Mouse (Mus musculus): ENCODE results near the gene Pip5k1c.
A peak's percentile ranks its signal among the peaks of the same experiment; 100 is the strongest.

The Pip5k1c gene

DNA sequence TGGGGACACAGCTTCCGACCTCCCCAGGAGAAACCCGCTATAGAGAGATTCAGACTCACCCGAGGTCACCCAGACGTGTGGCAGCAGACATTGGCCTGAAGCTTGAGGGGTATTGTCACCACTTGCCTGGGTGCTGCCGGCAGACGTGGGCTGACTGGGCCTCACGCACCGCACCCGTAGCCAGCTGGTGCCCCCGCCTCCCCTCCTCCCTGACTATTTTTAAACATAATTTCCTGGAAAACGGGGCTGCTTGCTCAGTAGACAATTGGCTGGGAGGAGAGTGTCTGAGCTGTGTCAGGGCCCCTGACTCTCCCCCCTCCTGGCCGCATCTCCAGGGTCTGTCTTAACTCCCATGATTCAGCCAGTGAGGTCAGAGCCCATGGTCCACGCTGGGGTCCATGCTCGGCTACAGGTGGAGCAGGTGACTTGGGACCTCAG, 10.0 kb downstream of the Pip5k1c start:
- DNase-seq (ENCODE audit: low read depth, low spot score): no peak

DNA sequence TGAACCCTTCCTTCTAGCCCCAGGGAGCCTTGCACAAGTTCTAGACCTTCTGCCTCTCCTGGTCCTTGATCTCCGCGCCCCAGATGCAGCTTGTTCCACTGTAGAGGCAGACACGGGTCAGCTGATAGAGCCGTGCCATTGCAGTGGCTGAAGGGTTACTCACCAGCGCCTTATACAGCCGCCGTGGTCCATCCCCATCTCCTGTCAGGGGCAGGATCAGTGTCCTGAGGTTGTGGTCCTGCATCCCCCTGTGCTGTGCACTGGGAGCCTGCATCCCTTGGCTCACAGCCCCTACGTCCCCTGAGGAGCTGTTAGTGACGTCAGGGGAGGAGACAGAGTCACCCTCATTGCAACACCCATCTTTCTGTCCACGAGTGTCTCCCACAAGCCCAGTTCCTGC, 10.5 kb downstream of the Pip5k1c start:
- DNase-seq (ENCODE audit: low read depth, low spot score): no peak

DNA sequence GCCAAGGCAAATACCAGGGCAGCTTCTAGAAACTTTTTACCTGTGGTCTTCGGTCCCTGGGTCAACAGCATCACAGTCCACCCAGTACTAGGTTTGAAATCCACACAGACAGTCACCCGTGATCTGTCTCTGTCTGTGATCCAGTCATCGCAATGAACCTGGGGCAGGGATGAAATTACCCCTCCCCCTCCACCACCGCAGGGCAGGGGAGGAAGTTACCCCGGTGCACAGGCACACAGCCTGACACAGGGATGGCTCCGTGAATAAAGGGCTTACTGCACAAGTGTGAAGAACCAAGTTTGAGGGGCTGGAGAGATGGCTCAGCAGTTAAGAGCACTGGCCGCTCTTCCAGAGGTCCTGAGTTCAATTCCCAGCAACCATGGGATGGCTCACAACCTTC, 11.0 kb downstream of the Pip5k1c start:
- DNase-seq (ENCODE audit: low read depth, low spot score): no peak

DNA sequence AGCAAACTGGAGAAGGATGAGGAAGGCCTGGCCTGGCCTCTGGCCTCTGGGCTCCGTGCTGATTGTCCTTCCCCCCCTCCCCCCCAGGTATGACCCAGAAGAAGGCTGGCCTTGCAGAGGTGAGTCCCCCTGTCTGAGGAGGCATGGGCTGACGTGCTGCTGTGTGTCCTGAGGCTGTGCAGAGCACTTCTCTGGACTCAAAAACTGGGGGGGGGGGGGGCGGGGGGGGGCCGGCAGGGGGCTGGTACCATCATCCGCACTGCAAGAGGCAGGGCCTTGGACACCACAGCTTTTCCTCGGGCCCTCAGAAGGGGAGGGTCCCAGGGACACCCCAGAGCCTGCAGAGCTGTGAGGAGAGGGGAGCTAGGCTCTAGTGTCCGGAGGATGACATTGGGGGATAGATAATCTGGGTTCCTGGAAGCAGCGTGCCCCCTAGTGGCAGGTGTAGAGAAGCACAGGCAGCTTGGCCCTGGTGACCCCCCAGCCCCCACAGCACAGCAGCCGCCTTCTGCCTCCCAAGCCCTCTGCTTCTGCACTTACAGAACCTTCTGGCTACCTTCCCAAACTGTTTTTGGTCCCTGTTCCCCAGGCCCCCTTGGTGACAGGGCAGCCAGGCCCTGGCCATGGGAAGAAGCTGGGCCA, 12.0 kb downstream of the Pip5k1c start:
- DNase-seq (ENCODE audit: low read depth, low spot score): peak; percentile 69

DNA sequence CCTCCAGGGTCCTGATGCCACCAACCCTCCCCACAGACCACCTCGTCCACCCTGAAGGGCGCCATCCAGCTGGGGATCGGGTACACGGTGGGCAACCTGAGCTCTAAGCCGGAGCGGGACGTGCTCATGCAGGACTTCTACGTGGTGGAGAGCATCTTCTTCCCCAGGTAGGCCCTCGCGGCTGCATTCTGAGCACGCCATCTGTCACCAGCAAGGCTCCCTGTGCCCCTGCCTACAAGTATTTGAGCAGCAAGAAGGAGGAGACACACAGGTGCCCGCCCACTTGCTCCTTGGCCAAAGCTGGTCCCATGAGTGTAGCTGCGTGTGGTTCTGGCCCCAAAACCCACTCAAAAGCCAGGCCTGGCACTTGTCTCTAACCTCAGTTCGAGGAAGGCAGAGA, 12.9 kb downstream of the Pip5k1c start:
- DNase-seq (ENCODE audit: low read depth, low spot score): no peak

DNA sequence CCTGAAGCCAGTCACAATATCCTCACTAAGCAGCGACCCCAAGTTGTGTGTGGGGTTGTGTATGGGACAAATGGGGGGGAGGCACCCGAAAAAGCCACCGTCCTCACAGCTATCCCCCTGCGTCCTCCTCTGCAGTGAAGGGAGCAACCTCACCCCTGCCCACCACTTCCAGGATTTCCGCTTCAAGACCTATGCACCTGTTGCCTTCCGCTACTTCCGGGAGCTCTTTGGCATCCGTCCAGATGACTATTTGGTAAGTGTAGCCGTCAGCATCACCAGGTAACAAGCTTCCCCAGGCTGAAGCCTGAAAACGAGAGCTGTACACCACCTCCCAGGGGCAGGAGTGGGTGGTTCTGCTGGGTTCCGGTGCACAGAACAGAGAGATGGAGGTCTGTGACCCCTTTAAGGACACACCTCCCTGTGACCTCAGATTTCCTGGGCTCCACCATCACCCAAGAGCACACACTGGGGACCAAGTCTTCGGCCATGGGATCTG, 13.5 kb downstream of the Pip5k1c start:
- DNase-seq (ENCODE audit: low read depth, low spot score): no peak

DNA sequence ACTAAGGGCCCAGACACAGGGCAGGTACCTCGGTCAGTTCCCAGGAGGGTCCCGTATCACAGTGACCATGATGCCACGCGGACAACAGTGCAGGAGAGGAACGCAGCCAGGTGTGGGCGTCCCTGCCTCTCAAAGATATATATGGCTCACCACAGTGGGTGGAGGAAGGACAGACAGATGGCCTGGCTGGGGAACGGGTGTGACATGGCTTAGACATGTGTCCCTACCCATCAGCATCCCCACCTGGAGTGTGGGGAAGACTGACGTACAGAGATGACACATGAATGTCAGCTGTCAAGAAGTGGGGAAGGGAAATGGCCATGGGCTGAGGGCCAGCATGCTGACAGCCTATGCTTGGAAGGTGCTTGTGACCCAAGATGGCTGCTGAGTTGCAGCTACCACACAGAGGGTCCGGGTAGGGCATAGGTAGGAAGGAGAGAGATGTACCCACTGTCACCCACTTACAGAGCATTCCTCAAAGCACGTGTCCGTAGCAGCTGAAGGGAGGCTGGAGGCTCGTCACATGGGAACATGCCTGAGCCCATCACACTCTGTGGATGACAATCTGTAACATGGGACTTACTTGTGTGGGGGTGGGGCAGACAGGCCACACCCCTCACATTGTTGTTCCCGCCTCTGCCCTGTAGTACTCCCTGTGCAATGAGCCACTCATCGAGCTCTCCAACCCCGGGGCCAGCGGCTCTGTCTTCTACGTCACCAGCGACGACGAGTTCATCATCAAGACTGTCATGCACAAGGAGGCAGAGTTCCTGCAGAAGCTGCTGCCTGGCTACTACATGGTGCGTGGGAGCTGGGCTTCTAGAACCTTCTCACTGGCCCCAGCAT, 14.3 kb downstream of the Pip5k1c start:
- no peak for DNase-seq (ENCODE audit: low read depth, low spot score)

DNA sequence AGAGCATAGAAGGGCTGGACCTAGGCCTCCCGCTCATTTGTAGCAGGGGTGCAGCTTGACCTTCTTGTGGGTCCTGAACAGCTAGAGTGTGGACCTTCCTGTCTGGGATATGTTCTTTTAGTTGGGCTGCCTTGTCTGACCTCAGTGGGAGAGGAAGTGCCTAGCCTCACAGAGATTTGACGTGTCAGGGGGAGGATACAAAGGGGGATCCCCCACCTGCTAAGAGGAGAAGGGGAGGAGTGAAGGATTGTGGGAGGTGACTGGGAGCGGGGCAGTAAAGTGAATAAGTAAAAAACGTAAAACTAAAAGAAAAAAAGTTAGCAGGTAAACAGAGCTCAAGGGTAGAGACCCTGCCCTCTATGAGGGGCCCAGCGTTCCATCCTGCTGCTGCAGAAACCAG, 16.8 kb downstream of the Pip5k1c start:
- no peak for DNase-seq (ENCODE audit: low read depth, low spot score)

DNA sequence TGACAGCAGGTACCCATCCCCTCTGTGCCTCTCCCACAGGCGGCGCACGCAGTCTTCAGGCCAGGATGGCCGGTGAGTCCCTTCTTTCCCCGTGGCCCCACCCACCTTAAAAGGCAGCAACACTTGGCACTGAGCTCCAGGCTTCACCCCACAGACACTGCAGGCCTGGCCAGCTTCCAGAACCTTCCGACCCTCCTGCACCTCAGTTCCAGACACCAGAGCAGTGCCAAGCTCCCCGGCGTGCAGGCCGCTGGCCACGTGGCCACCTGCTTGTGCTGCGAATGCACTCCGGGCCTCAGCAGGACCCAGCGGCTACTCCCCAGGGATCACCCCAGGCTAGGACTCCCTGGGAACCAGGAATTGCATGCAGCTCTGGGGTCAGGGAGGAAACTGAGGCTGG, 20.8 kb downstream of the Pip5k1c start:
- DNase-seq (ENCODE audit: low read depth, low spot score): no peak

DNA sequence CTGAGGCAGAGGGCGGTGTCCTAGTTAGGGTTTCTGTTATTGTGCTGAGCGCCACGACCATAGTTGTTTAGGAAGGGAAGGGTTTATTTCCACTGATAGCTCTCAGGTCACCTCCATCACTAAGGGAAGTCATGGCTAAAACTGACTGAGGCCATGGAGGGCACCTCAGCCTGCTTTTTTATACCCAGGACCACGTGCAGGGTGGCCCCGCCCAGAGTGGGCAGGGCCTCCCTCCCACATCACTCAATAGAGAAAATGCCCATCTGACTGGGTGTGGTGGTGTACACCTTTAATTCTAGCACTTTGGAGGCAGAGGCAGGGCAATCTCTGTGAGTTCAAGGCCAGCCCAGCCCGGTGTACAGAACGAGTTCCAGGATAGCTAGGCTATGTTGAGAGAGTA, 21.4 kb downstream of the Pip5k1c start:
- no peak for DNase-seq (ENCODE audit: low read depth, low spot score)

DNA sequence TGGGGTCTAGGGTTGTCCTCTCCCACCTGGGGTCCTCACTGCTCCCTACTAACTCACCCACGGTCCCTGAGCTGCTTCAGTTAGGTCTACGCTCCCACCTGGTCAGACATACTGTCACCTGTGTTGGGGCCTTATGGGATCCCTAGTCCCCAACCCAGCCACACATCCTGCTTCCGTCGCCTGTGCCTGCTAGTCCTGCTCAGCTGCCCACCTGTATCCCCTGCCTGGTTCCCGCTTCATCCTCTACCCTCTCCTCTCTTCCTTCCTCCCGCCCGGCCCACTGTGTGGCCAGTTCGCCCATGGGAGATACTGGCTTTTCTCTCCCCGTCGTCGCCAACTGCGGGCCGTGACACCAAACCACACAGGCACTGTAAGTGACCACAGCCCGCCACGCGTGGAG, 22.8 kb downstream of the Pip5k1c start:
- DNase-seq (ENCODE audit: low read depth, low spot score): no peak

DNA sequence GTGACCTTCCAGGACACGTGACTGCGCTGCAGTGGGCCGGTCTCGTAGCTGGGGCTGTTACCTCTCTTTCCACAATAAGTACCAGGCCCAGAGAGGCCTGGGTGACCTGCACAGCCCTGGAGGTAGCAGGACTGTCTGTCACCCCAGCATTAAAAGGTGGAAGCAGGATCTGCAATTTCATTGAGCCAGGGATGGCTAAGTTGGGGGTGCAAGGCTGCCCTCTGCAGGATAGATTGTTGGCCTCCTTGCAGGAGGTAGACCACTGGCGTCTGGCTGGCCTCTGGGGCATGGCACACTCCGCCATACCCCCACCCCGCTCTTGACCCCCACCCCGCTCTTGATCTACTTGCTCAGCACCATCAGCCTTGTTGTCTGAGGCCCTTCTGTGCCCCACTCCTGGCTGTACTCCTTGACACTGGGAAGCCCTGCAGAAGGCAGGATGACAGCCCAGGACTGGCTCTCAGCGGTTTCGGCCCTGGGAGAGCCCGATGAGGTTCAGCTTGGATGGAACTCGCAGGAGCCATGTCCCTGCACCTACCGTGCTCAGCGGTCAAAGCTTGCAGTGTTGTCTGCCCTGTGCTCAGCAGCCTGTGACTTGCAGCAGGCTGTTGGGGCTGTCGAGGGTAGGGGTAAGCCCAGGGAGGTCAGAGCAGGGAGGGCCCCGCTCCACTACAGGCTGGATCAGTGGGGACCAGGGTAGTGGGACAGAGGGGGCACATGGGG, 23.7 kb downstream of the Pip5k1c start:
- no peak for DNase-seq (ENCODE audit: low read depth, low spot score)

DNA sequence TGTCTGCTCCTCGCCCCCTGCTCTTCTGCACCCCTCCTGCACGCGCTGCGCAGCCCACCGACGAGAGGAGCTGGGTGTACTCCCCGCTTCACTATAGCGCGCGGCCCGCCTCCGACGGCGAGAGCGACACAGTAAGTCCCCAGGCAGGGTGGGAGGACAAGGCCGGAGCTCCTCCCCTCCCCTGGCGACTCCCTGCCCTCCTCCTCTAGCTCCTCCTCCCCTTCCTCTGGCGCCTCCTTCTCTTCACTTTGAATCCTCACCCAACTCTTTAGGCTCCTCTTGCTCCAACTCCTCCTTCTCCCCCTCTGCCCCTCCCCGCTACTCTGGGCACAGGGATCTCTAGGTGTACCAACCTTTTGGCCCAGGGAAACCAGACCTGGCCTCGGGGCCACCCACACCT, 24.5 kb downstream of the Pip5k1c start:
- peak; percentile 83 for DNase-seq (ENCODE audit: low read depth, low spot score)

DNA sequence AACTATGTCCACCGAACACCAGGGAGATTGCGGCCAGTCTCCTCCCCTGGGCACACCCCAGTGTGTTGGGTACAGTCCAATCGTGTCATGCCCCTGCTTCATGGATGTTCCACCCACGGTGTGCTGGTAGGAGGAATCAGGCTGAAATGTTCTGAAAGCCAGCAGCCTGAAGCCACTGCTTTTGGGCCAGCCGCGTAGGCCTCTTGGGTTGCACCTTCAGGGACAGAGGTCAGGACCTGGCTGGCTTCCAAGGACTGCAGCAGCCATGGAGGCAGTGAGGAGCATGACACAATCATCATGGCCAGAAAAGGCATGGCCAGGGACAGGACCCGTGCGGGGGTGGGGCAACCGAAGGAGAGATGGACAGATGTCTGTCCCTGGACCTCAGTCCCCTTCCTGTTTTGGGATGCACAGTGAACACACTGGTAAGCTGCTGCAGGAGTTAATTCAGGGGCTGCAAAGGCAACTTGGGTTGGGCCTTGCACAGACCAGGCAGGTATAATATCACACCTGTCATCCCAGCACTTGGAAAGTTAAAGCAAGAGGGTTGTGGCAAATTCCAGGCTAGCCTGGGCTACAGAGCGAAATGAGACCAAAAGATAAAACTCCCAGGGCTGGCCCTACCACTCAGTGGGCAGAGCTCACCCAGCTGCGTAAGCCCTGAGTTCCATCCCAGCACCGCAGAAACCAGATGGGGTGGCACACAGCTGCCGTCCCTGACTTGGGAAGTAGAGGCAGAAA, 26.0 kb downstream of the Pip5k1c start:
- DNase-seq (ENCODE audit: low read depth, low spot score): no peak

DNA sequence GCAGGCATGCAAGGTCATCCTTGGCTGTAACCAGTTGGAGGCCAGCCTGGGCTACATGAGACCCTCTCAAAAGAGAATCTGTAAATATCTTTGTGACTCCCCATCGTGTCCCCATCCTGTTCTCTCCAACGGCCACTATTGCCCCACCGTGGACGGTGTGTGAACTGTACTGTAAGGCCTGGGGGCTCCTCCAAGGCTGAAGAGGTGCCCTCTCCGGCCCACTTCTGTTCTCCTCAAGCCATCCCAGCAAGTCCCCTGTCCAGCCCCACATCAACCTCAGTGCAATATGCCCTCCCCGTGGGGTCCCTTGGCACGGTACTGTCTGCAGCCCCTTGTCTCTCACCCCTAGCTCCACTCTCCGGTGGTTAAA, 26.6 kb downstream of the Pip5k1c start:
- no peak for DNase-seq (ENCODE audit: low read depth, low spot score)

DNA sequence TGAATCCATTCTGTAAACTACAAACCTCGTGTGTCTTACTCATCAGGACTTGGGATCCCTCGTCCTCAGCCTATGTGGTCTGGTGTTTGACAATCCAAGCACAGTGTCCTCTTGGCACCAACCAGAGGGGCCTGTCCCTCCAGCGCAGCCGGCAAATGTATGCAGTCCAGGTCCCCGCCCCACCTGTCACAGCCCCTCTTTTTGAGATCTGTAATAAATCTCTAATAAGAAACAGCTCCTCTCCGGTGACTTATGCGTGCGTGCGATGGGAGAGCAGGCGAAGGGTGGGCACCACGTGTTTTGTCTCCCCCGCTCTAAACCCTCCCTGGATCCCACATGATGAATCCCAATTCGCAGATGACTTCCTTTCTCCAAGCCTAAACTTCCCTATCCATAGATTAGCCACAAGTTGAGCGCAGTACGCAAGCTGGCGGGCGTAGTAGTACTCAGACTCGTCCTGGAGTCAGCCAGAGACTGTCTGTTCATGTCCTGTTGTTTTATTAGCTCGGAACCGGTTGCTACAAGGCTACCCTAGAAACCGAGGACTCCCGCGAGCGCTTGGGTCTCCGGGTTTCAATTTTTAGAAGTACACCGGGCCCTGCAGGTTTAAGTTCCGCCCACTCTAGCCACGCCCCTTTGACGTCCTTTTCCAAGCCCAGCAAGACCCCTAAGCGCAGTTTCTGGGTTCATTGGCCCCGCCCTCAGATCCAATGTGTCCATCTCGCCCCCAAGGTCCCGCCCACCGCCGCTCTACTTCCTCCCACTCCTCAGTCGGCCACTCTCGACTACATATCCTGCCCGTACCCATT, 27.2 kb downstream of the Pip5k1c start:
- DNase-seq (ENCODE audit: low read depth, low spot score): peak; percentile 99

DNA sequence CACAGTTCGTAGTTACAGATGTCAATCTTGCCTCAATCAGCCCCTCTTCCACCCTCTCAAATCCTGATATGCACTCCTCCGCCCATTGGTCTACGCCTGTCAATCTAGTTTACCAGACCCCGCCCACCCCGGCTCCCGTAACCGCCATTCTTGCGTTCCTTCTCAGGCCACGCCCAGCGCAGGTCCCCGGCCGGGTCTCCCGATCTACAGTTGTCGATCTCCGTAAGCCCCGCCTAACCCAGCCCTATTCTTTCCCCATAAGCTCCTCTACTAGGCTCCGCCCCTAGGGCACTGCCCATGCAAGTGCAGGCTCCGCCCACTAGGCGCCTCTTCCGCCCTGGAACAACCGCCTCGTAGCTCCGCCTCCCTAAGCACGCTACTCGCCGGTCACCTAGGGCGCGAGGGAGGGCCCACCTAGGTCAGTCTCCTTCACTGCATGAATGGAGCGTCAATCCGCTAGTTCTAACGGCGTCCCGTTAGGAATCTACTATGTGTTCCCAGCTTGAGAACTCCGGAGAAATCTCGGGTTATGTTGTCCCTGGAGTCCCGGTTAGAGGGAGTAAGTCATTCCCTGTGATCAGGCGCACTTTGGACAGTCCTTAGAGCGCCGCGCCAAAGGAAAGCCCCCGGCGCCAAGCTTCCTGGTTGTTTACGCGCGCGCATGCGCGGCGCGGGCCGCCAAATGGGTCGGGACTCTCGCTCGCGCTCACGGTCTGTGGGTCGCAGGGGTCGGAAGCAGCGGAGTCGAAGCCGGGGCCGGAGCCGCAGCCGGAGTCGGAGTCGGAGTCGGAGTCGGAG, 28.0 kb downstream of the Pip5k1c start, which contains the start of gene Cactin:
Gene Cactin, plus strand, starts transcription at position 554 of the 798 bp plus-strand sequence.
- DNase-seq (ENCODE audit: low read depth, low spot score): peak; percentile 100

DNA sequence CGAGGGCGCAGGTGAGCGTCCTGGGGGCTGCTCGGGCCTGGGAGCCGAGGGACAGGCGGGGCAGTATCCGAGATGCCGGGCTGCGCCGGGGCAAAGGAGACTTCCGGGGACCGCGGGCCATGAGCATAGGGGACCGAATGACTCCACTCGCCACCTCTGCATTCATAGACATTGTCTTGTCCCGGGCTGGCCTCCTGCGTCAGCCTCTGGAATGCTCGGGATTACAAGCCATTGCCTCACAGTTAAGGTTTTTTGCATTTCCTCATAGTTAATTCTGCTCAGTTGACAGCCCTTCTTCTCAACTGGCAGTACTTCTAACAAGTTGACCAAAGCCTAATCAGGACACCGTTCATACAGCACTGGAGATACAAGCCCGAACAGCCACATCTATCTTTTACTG, 28.7 kb downstream of the Pip5k1c start:
- no peak for DNase-seq (ENCODE audit: low read depth, low spot score)

DNA sequence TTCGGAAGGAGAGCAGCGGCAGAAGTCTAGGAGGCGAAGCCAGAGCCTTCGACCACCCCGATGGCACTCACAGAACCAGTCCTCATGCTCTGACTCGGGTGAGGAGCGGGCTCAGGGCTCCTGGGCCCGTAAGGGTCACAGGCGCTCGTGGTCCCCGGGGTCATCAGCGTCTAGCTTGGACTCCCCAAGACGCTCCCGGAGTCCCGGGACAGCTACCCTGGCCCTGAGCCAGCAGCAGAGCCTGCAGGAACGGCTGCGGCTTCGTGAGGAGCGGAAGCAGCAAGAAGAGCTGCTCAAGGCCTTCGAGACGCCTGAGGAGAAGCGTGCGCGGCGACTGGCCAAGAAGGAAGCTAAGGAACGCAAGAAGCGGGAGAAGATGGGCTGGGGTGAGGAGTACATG, 29.7 kb downstream of the Pip5k1c start:
- DNase-seq (ENCODE audit: low read depth, low spot score): no peak
